ENCODE assay signal across 8 mouse cellular contexts in the genomic region with DNA sequence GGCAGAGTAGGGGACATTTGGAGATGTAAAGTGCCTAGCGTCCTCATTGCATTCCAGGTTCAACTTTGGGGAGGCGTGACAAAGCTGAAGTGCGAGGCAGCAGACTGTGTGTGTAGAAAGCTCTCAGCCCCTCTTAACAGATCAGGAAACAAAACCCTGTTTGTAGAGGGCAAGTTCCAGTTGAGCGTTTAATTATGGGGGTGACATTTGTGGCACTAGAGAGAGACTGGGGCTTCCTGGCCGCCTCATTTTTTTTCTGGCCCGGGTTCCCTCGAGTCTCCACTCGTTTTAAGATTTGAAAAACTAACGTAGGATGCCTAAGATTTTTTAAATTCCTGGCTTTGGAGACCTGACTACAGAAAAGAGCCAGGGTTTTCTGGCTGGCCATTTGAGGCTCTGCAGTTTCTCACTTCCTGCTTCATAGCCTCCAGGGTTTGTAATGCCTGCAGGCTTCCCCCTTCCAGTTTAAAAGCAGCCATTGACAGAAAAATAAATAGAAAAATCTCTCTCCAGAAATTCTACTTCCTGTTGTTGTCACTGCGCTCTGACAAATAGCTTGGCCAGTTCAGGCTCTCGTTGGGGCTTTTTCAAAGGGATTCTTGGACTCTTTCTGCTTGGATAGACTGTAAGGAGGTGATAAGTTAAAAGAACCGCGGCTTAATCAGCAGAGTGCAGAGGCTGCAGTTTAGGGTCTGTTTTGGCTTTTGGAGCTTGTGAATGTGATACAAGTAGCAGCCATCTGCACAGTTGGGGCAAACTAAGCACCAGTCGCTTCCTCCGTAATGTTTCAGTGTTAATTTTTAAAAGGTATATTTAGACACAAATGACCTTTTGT. TPM values are rescaled to one million over a fixed set of nuclear protein-coding genes. Genes with fewer than 3 reads are reported as not detected.
DNase-seq lines count a peak whose midpoint lies in the region; ATAC-seq and TF ChIP-seq lines count a peak whose summit lies in the region.

No protein-coding gene starts in this region.

- no peak for TF ChIP-seq POLR2A in small intestine, adult 2 months (IDR thresholded peaks at IDR 0.05; ENCODE audit: low read depth, low read length)

- no peaks in the 10 kb centered on the region for H3K27me3 ChIP-seq in forebrain, embryonic 12.5 days
- no peaks in the 10 kb centered on the region for H3K27me3 ChIP-seq in hindbrain, embryonic 16.5 days (replicated peaks; ENCODE audit: control insufficient read depth, insufficient read depth, low read length)
- H3K27me3 ChIP-seq in liver, embryonic 14.5 days (ENCODE audit: control insufficient read depth, insufficient read depth, low read length): no peaks in the 10 kb centered on the region
- H3K27me3 ChIP-seq in small intestine, adult 2 months (ENCODE audit: control insufficient read depth, insufficient read depth, low read length): no peaks in the 10 kb centered on the region

- DNase-seq in heart, adult 11 months: peak; percentile 95
- DNase-seq in heart, postnatal 25 days (ENCODE audit: low spot score): no peak
- DNase-seq in liver, embryonic 14.5 days (ENCODE audit: low read depth in 3 of 3, low spot score in 3 of 3): peak; percentile 70 to 73 (median 71)
- DNase-seq in cerebellum, postnatal 4 days (ENCODE audit: low spot score in 2 of 2): no peak
- DNase-seq in gastrocnemius, adult 8-10 months (ENCODE audit: low spot score in 2 of 2): no peak

- WGBS in forebrain, embryonic 12.5 days: 9% methylated on average over 15 of the region's 15 CpGs
- 11% methylated on average over 15 of the region's 15 CpGs for WGBS in hindbrain, embryonic 16.5 days
- 6% methylated on average over 15 of the region's 15 CpGs for WGBS in liver, embryonic 14.5 days (ENCODE audit: insufficient replicate concordance)
- 5% methylated on average over 15 of the region's 15 CpGs for WGBS in small intestine, adult 2 months

- peaks cover 52% of the 10 kb centered on the region for H3K4me1 ChIP-seq in forebrain, embryonic 12.5 days
- H3K4me1 ChIP-seq in hindbrain, embryonic 16.5 days (ENCODE audit: control insufficient read depth, insufficient read depth, low read depth, low read length): peaks cover 24% of the 10 kb centered on the region
- H3K4me1 ChIP-seq in liver, embryonic 14.5 days (replicated peaks; ENCODE audit: control insufficient read depth in 2 of 2, insufficient read depth in 2 of 2, low read length in 1 of 2): peaks cover 28 to 50% of the 10 kb centered on the region in 2 experiments
- peaks cover 6% of the 10 kb centered on the region for H3K4me1 ChIP-seq in small intestine, adult 2 months (ENCODE audit: control insufficient read depth, insufficient read depth, insufficient read length, low read length)

- peak; percentile 89 for TF ChIP-seq EP300 in liver, embryonic 14.5 days (IDR thresholded peaks at IDR 0.05; ENCODE audit: low read depth)

- TF ChIP-seq CTCF in liver, embryonic 14.5 days (IDR thresholded peaks at IDR 0.05; ENCODE audit: low read depth): no peak
- TF ChIP-seq CTCF in small intestine, adult 2 months (IDR thresholded peaks at IDR 0.05; ENCODE audit: extremely low read depth, insufficient read length, insufficient replicate concordance, low read depth, low read length): no peak

- ATAC-seq in forebrain, embryonic 12.5 days (ENCODE audit: low FRiP score): no peak
- no peak for ATAC-seq in hindbrain, embryonic 16.5 days
- peak; percentile 87 for ATAC-seq in liver, embryonic 14.5 days (ENCODE audit: insufficient read depth)

- H3K36me3 ChIP-seq in forebrain, embryonic 12.5 days (replicated peaks): no peaks in the 10 kb centered on the region
- no peaks in the 10 kb centered on the region for H3K36me3 ChIP-seq in hindbrain, embryonic 16.5 days (ENCODE audit: control insufficient read depth, insufficient read depth, low read length)
- H3K36me3 ChIP-seq in liver, embryonic 14.5 days (replicated peaks; ENCODE audit: control insufficient read depth, insufficient read depth, low read depth): no peaks in the 10 kb centered on the region
- no peaks in the 10 kb centered on the region for H3K36me3 ChIP-seq in small intestine, adult 2 months (ENCODE audit: control insufficient read depth, insufficient read depth, low read length)

- no peak overlapping the region for H3K4me3 ChIP-seq in forebrain, embryonic 12.5 days (replicated peaks)
- H3K4me3 ChIP-seq in hindbrain, embryonic 16.5 days (ENCODE audit: low read length): no peak overlapping the region
- H3K4me3 ChIP-seq in liver, embryonic 14.5 days (ENCODE audit: insufficient read depth in 1 of 2, low read depth in 2 of 2, low read length in 2 of 2): peak overlapping the region in 1 of 2 experiments; percentile 19; a peak in 1 of 4 replicates
- H3K4me3 ChIP-seq in small intestine, adult 2 months (ENCODE audit: low read depth, low read length): no peak overlapping the region

- no peak overlapping the region for H3K4me2 ChIP-seq in forebrain, embryonic 12.5 days
- H3K4me2 ChIP-seq in hindbrain, embryonic 16.5 days (ENCODE audit: low read length): no peak overlapping the region
- peak overlapping the region; percentile 66 for H3K4me2 ChIP-seq in liver, embryonic 14.5 days (ENCODE audit: low read depth)

- H3K9ac ChIP-seq in forebrain, embryonic 12.5 days: no peak overlapping the region
- H3K9ac ChIP-seq in hindbrain, embryonic 16.5 days (ENCODE audit: low read depth, low read length): no peak overlapping the region
- H3K9ac ChIP-seq in liver, embryonic 14.5 days (replicated peaks): peak overlapping the region; percentile 53

- intact Hi-C loops in heart, postnatal 25 days (cut with DNase I): no loop called here

- H3K27ac ChIP-seq in forebrain, embryonic 12.5 days: peak overlapping the region; percentile 54
- peak overlapping the region; percentile 57 for H3K27ac ChIP-seq in hindbrain, embryonic 16.5 days (ENCODE audit: low read depth, low read length)
- H3K27ac ChIP-seq in liver, embryonic 14.5 days: peak overlapping the region; percentile 85
- peak overlapping the region; percentile 10; the same call in 1 of the 2 replicates for H3K27ac ChIP-seq in small intestine, adult 2 months (ENCODE audit: insufficient read depth, low read depth, low read length)

- H3K9me3 ChIP-seq in forebrain, embryonic 12.5 days: no peaks in the 10 kb centered on the region
- no peaks in the 10 kb centered on the region for H3K9me3 ChIP-seq in hindbrain, embryonic 16.5 days (ENCODE audit: control insufficient read depth, low read length)
- no peaks in the 10 kb centered on the region for H3K9me3 ChIP-seq in liver, embryonic 14.5 days (ENCODE audit: control insufficient read depth, low read length)

RNA-seq across cellular contexts. Expression of a gene that starts 20.8 kb away (rescaled TPM):
- total RNA-seq in heart, postnatal 25 days (2021): 10 to 100 TPM; 12.7 to 18.8 TPM
- polyA plus RNA-seq in forebrain, embryonic 12.5 days (2016; fragmentation: Nextera tagmentation; extraction: Ambion mirVana): 29.0 and 36.1 TPM in 2 replicates
- 16.4 and 19.3 TPM in 2 replicates for polyA plus RNA-seq in hindbrain, embryonic 16.5 days (2015; fragmentation: Nextera tagmentation; extraction: Ambion mirVana)
- 2.1 and 2.5 TPM in 2 replicates for polyA plus RNA-seq in liver, embryonic 14.5 days (2012; rRNA removed)
- polyA plus RNA-seq in liver, embryonic 14.5 days (2014; fragmentation: Nextera tagmentation; extraction: Ambion mirVana): 2.3 and 2.7 TPM in 2 replicates
- 2.1 and 2.6 TPM in 2 replicates for polyA plus RNA-seq in small intestine, adult 2 months (2012; rRNA removed)
- 1 to 10 TPM; 7.5 to 9.4 (median 8.0) TPM for total RNA-seq in gastrocnemius, adult 8-10 months (2022)

Comparison
In these comparisons a context has a peak if more than half of its experiments do, and no peak if none do; other contexts are left out.
1. DNase-seq: peak in heart, adult 11 months (single experiment) and liver, embryonic 14.5 days (3 of 3); none in heart, postnatal 25 days (single experiment), cerebellum, postnatal 4 days (0 of 2) and gastrocnemius, adult 8-10 months (0 of 2).
2. H3K27ac ChIP-seq: peak in every context shown above with its lines; median percentile 85 in liver, embryonic 14.5 days; 57 in hindbrain, embryonic 16.5 days; 54 in forebrain, embryonic 12.5 days; 10 in small intestine, adult 2 months.